Comparison of ENCODE assay signal across 21 mouse cellular contexts in the genomic region with DNA sequence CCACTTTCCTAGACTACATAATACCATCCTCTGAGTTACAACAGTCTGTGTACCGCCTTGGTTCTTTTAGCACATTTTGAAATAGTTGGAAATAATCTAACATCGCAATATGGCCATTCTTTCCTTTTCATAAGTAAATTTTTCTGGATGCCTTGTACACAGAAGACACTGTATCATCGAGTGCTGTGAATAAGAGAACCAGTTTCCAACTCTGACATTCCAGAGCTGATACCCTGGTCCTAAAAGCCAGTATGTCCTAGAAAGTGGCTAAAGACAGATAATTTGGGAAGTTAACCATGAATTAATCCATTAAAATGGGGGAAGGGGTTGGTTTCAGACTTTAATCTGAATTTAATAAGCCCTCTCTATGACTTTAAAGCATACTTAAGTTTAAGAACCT. TPM values are rescaled to one million over a fixed set of nuclear protein-coding genes. Genes with fewer than 3 reads are reported as not detected.
"Had no signal": no experiment of that assay in that cellular context is flagged by ENCODE, and none has a peak within 500 bp of the region (broad histone marks: within the 10 kb centered on the region; RNA-seq: fewer than 3 reads in every experiment).

No protein-coding gene starts in this region.

- H3K27me3 ChIP-seq: limb, embryonic 15.5 days; liver, embryonic 12.5 days; neural tube, embryonic 15.5 days had no signal

- H3K4me2 ChIP-seq: limb, embryonic 15.5 days; liver, embryonic 12.5 days; neural tube, embryonic 15.5 days had no signal

- H3K9ac ChIP-seq: limb, embryonic 15.5 days; liver, embryonic 12.5 days; neural tube, embryonic 15.5 days had no signal

- H3K36me3 ChIP-seq: limb, embryonic 15.5 days; liver, embryonic 12.5 days; neural tube, embryonic 15.5 days had no signal

- H3K4me3 ChIP-seq: limb, embryonic 15.5 days; liver, embryonic 12.5 days; myocyte; neural tube, embryonic 15.5 days had no signal

- H3K9me3 ChIP-seq: limb, embryonic 15.5 days; liver, embryonic 12.5 days; neural tube, embryonic 15.5 days had no signal

- DNase-seq: kidney, postnatal 10 days; midbrain, embryonic 14.5 days; right cerebral cortex, adult 18-20 months; right cerebral cortex, postnatal 25 days; thymus, postnatal 36 days had no signal

- H3K27ac ChIP-seq: limb, embryonic 15.5 days; liver, embryonic 12.5 days; neural tube, embryonic 15.5 days had no signal

- H3K4me1 ChIP-seq: limb, embryonic 15.5 days; liver, embryonic 12.5 days; neural tube, embryonic 15.5 days had no signal

RNA-seq across cellular contexts. Expression of gene Sema5a, which starts 12.4 kb away (rescaled TPM):
- total RNA-seq: megakaryocyte-erythroid progenitor cell, adult 5-6 weeks had no signal

RNA-seq across cellular contexts. Expression of gene Tas2r119, which starts 55.1 kb away (rescaled TPM):
- total RNA-seq: layer of hippocampus, adult 8-10 months; layer of hippocampus, postnatal 25 days; left cerebral cortex, adult 8-10 months; left cerebral cortex, postnatal 25 days; megakaryocyte-erythroid progenitor cell, adult 5-6 weeks had no signal
- polyA plus RNA-seq: kidney, embryonic 14.5 days; limb, embryonic 11.5 days; liver, embryonic 12.5 days; liver, embryonic 16.5 days; midbrain, embryonic 14.5 days; myocyte; neural tube, embryonic 11.5 days; neural tube, embryonic 15.5 days; small intestine, adult 2 months; stomach, embryonic 16.5 days; thymus, postnatal 0 days had no signal
